In genomic region chr4:155463050-155463449, GRCm38 (mm10) we compare ENCODE assay signal across 24 mouse cellular contexts. TPM values are rescaled to one million over a fixed set of nuclear protein-coding genes. Genes with fewer than 3 reads are reported as not detected.
DNase-seq lines count a peak whose midpoint lies in the region; ATAC-seq and TF ChIP-seq lines count a peak whose summit lies in the region.
"Had no signal": no experiment of that assay in that cellular context is flagged by ENCODE, and none has a peak within 500 bp of the region (broad histone marks: within the 10 kb centered on the region; RNA-seq: fewer than 3 reads in every experiment).

No protein-coding gene starts in this region.

- 47% methylated on average over 13 of the region's 13 CpGs for WGBS in kidney, adult 2 months
- WGBS in kidney, embryonic 14.5 days = 68% methylated on average over 13 of the region's 13 CpGs
- 68% methylated on average over 13 of the region's 13 CpGs for WGBS in kidney, embryonic 15.5 days
- 83% methylated on average over 13 of the region's 13 CpGs for WGBS in midbrain, embryonic 11.5 days
- 82% methylated on average over 13 of the region's 13 CpGs for WGBS in midbrain, embryonic 15.5 days
- 83% methylated on average over 13 of the region's 13 CpGs for WGBS in hindbrain, embryonic 16.5 days

- ATAC-seq in kidney, embryonic 14.5 days (ENCODE audit: low FRiP score, low TSS enrichment) = 0 out of 2 replicates have a peak, but pooled peaks have one; percentile 11
- no peak for ATAC-seq in kidney, embryonic 15.5 days (replicated peaks; ENCODE audit: low FRiP score)
- no peak for ATAC-seq in midbrain, embryonic 11.5 days (ENCODE audit: low FRiP score)
- no peak for ATAC-seq in midbrain, embryonic 15.5 days (replicated peaks)
- no peak for ATAC-seq in hindbrain, embryonic 16.5 days
- ATAC-seq: activated CD4-positive, CD25-positive, alpha-beta regulatory T cell, adult 4 months; forebrain, embryonic 13.5 days; forebrain, embryonic 15.5 days; Patski had no signal

- peak; percentile 54 for DNase-seq in kidney, adult 2 months
- DNase-seq in kidney, postnatal 14 days = no peak
- DNase-seq in midbrain, embryonic 11.5 days (ENCODE audit: low spot score, missing footprints) = peak; percentile 17
- DNase-seq: adrenal gland, adult 8-10 months; adrenal gland, postnatal 14 days; adrenal gland, postnatal 36 days; cerebellum, adult 11-12 months; cerebellum, adult 2 months; cerebellum, adult 9-10 months; cerebellum, postnatal 10 days; cerebellum, postnatal 25 days had no signal

- H3K9ac ChIP-seq in kidney, embryonic 14.5 days (ENCODE audit: low read depth, low read length) = no peak overlapping the region
- no peak overlapping the region for H3K9ac ChIP-seq in kidney, embryonic 15.5 days
- no peak overlapping the region for H3K9ac ChIP-seq in midbrain, embryonic 11.5 days (ENCODE audit: low read length)
- no peak overlapping the region for H3K9ac ChIP-seq in midbrain, embryonic 15.5 days
- no peak overlapping the region for H3K9ac ChIP-seq in hindbrain, embryonic 16.5 days (ENCODE audit: low read depth, low read length)
- H3K9ac ChIP-seq: embryonic facial prominence, embryonic 12.5 days; forebrain, embryonic 13.5 days; forebrain, embryonic 15.5 days had no signal

- H3K9me3 ChIP-seq in kidney, embryonic 14.5 days (ENCODE audit: control insufficient read depth, low read length) = no peaks in the 10 kb centered on the region
- H3K9me3 ChIP-seq in kidney, embryonic 15.5 days (replicated peaks) = no peaks in the 10 kb centered on the region
- no peaks in the 10 kb centered on the region for H3K9me3 ChIP-seq in midbrain, embryonic 11.5 days (ENCODE audit: control insufficient read depth, low read length)
- H3K9me3 ChIP-seq in midbrain, embryonic 15.5 days = no peaks in the 10 kb centered on the region
- no peaks in the 10 kb centered on the region for H3K9me3 ChIP-seq in hindbrain, embryonic 16.5 days (ENCODE audit: control insufficient read depth, low read length)
- H3K9me3 ChIP-seq: embryonic facial prominence, embryonic 10.5 days; embryonic facial prominence, embryonic 12.5 days; forebrain, embryonic 13.5 days; forebrain, embryonic 15.5 days; G1E had no signal

- H3K27me3 ChIP-seq in kidney, adult 2 months (replicated peaks; ENCODE audit: control insufficient read depth, insufficient read depth, low read length) = no peaks in the 10 kb centered on the region
- no peaks in the 10 kb centered on the region for H3K27me3 ChIP-seq in kidney, embryonic 14.5 days (ENCODE audit: control insufficient read depth, insufficient read depth, low read length)
- H3K27me3 ChIP-seq in kidney, embryonic 15.5 days = no peaks in the 10 kb centered on the region
- no peaks in the 10 kb centered on the region for H3K27me3 ChIP-seq in midbrain, embryonic 11.5 days (ENCODE audit: control insufficient read depth, insufficient read depth, low read length)
- H3K27me3 ChIP-seq in midbrain, embryonic 15.5 days (replicated peaks) = no peaks in the 10 kb centered on the region
- no peaks in the 10 kb centered on the region for H3K27me3 ChIP-seq in hindbrain, embryonic 16.5 days (replicated peaks; ENCODE audit: control insufficient read depth, insufficient read depth, low read length)
- H3K27me3 ChIP-seq: forebrain, embryonic 13.5 days; forebrain, embryonic 15.5 days; Patski had no signal

- no peak for TF ChIP-seq CTCF in kidney, adult 2 months (conservative IDR thresholded peaks at IDR 0.05; ENCODE audit: insufficient read depth, insufficient read length, low read depth, low read length)

- H3K4me1 ChIP-seq in kidney, adult 2 months (ENCODE audit: control insufficient read depth, insufficient read depth, low read length) = no peaks in the 10 kb centered on the region
- H3K4me1 ChIP-seq in kidney, embryonic 14.5 days (ENCODE audit: control insufficient read depth, insufficient read depth, low read length) = peaks cover 3% of the 10 kb centered on the region; the same call in 1 of the 2 replicates
- peaks cover 26% of the 10 kb centered on the region for H3K4me1 ChIP-seq in kidney, embryonic 15.5 days
- H3K4me1 ChIP-seq in midbrain, embryonic 11.5 days (ENCODE audit: control insufficient read depth, insufficient read depth, low read length) = no peaks in the 10 kb centered on the region
- no peaks in the 10 kb centered on the region for H3K4me1 ChIP-seq in midbrain, embryonic 15.5 days
- H3K4me1 ChIP-seq in hindbrain, embryonic 16.5 days (ENCODE audit: control insufficient read depth, insufficient read depth, low read depth, low read length) = no peaks in the 10 kb centered on the region
- H3K4me1 ChIP-seq: embryonic facial prominence, embryonic 10.5 days; embryonic facial prominence, embryonic 12.5 days; forebrain, embryonic 13.5 days; forebrain, embryonic 15.5 days had no signal

- H3K4me3 ChIP-seq in kidney, adult 2 months (ENCODE audit: insufficient read depth, low read depth, low read length) = no peak overlapping the region
- H3K4me3 ChIP-seq in kidney, embryonic 14.5 days (ENCODE audit: low read length) = no peak overlapping the region
- no peak overlapping the region for H3K4me3 ChIP-seq in kidney, embryonic 15.5 days (replicated peaks)
- no peak overlapping the region for H3K4me3 ChIP-seq in midbrain, embryonic 11.5 days (ENCODE audit: low read depth, low read length)
- H3K4me3 ChIP-seq in midbrain, embryonic 15.5 days = no peak overlapping the region
- no peak overlapping the region for H3K4me3 ChIP-seq in hindbrain, embryonic 16.5 days (ENCODE audit: low read length)
- H3K4me3 ChIP-seq: embryonic facial prominence, embryonic 10.5 days; embryonic facial prominence, embryonic 12.5 days; forebrain, embryonic 13.5 days; forebrain, embryonic 15.5 days had no signal

- H3K36me3 ChIP-seq in kidney, adult 2 months (ENCODE audit: control insufficient read depth, insufficient read depth, low read length) = no peaks in the 10 kb centered on the region
- no peaks in the 10 kb centered on the region for H3K36me3 ChIP-seq in kidney, embryonic 14.5 days (ENCODE audit: control insufficient read depth, insufficient read depth, low read length)
- H3K36me3 ChIP-seq in kidney, embryonic 15.5 days = no peaks in the 10 kb centered on the region
- H3K36me3 ChIP-seq in midbrain, embryonic 11.5 days (ENCODE audit: control insufficient read depth, insufficient read depth, low read length) = no peaks in the 10 kb centered on the region
- H3K36me3 ChIP-seq in midbrain, embryonic 15.5 days (replicated peaks) = no peaks in the 10 kb centered on the region
- no peaks in the 10 kb centered on the region for H3K36me3 ChIP-seq in hindbrain, embryonic 16.5 days (ENCODE audit: control insufficient read depth, insufficient read depth, low read length)
- H3K36me3 ChIP-seq: embryonic facial prominence, embryonic 10.5 days; embryonic facial prominence, embryonic 12.5 days; forebrain, embryonic 15.5 days; G1E had no signal

- H3K4me2 ChIP-seq in kidney, embryonic 14.5 days (replicated peaks; ENCODE audit: low read depth, low read length) = no peak overlapping the region
- H3K4me2 ChIP-seq in kidney, embryonic 15.5 days = no peak overlapping the region
- H3K4me2 ChIP-seq in midbrain, embryonic 11.5 days = no peak overlapping the region
- H3K4me2 ChIP-seq in midbrain, embryonic 15.5 days = no peak overlapping the region
- H3K4me2 ChIP-seq in hindbrain, embryonic 16.5 days (ENCODE audit: low read length) = no peak overlapping the region
- H3K4me2 ChIP-seq: embryonic facial prominence, embryonic 12.5 days; forebrain, embryonic 13.5 days; forebrain, embryonic 15.5 days had no signal

- no peak for TF ChIP-seq POLR2A in kidney, adult 2 months (IDR thresholded peaks at IDR 0.05; ENCODE audit: low read depth, low read length)

- no peak overlapping the region for H3K27ac ChIP-seq in kidney, adult 2 months (ENCODE audit: insufficient read depth, low read depth, low read length)
- H3K27ac ChIP-seq in kidney, embryonic 14.5 days (ENCODE audit: low read depth, low read length) = no peak overlapping the region
- no peak overlapping the region for H3K27ac ChIP-seq in kidney, embryonic 15.5 days
- no peak overlapping the region for H3K27ac ChIP-seq in midbrain, embryonic 11.5 days (ENCODE audit: low read depth, low read length)
- H3K27ac ChIP-seq in midbrain, embryonic 15.5 days = no peak overlapping the region
- H3K27ac ChIP-seq in hindbrain, embryonic 16.5 days (ENCODE audit: low read depth, low read length) = no peak overlapping the region
- H3K27ac ChIP-seq: embryonic facial prominence, embryonic 10.5 days; embryonic facial prominence, embryonic 12.5 days; forebrain, embryonic 13.5 days; forebrain, embryonic 15.5 days had no signal

RNA-seq across cellular contexts. Expression of gene Tmem52, which starts 5.9 kb away (rescaled TPM):
- 14.7 and 15.7 TPM in 2 replicates for polyA plus RNA-seq in kidney, adult 2 months (2012; rRNA removed)
- 0.44 and 0.57 TPM in 2 replicates for polyA plus RNA-seq in kidney, embryonic 14.5 days (2014; fragmentation: Nextera tagmentation; extraction: Ambion mirVana)
- polyA plus RNA-seq in kidney, embryonic 15.5 days (2015; fragmentation: Nextera tagmentation; extraction: Ambion mirVana) = 1.0 and 1.1 TPM in 2 replicates
- not detected in 2 replicates for polyA plus RNA-seq in midbrain, embryonic 11.5 days (2014; fragmentation: Nextera tagmentation; extraction: Ambion mirVana)
- 0.44 TPM in 1 of 2 replicates, not detected in the other for polyA plus RNA-seq in midbrain, embryonic 15.5 days (2015; fragmentation: Nextera tagmentation; extraction: Ambion mirVana)
- 0.34 TPM in 1 of 2 replicates, not detected in the other for polyA plus RNA-seq in hindbrain, embryonic 16.5 days (2015; fragmentation: Nextera tagmentation; extraction: Ambion mirVana)
- polyA plus RNA-seq: activated CD4-positive, CD25-positive, alpha-beta regulatory T cell, adult 4 months; C2C12; embryonic facial prominence, embryonic 10.5 days; embryonic facial prominence, embryonic 12.5 days; forebrain, embryonic 11.5 days; G1E had no signal

RNA-seq across cellular contexts. Expression of gene Gnb1, which starts 28.1 kb away (rescaled TPM):
- 399 and 462 TPM in 2 replicates for polyA plus RNA-seq in kidney, adult 2 months (2012; rRNA removed)
- polyA plus RNA-seq in kidney, embryonic 14.5 days (2014; fragmentation: Nextera tagmentation; extraction: Ambion mirVana) = 493 and 553 TPM in 2 replicates
- 476 and 488 TPM in 2 replicates for polyA plus RNA-seq in kidney, embryonic 15.5 days (2015; fragmentation: Nextera tagmentation; extraction: Ambion mirVana)
- 771 and 811 TPM in 2 replicates for polyA plus RNA-seq in midbrain, embryonic 11.5 days (2014; fragmentation: Nextera tagmentation; extraction: Ambion mirVana)
- polyA plus RNA-seq in midbrain, embryonic 15.5 days (2015; fragmentation: Nextera tagmentation; extraction: Ambion mirVana) = 1,179 and 1,183 TPM in 2 replicates
- 1,017 and 1,097 TPM in 2 replicates for polyA plus RNA-seq in hindbrain, embryonic 16.5 days (2015; fragmentation: Nextera tagmentation; extraction: Ambion mirVana)

RNA-seq across cellular contexts. Expression of gene Cfap74, which starts 54.1 kb away (rescaled TPM):
- polyA plus RNA-seq in kidney, adult 2 months (2012; rRNA removed) = 0.27 and 0.42 TPM in 2 replicates
- 2.2 and 2.3 TPM in 2 replicates for polyA plus RNA-seq in kidney, embryonic 14.5 days (2014; fragmentation: Nextera tagmentation; extraction: Ambion mirVana)
- 1.8 and 2.3 TPM in 2 replicates for polyA plus RNA-seq in kidney, embryonic 15.5 days (2015; fragmentation: Nextera tagmentation; extraction: Ambion mirVana)
- polyA plus RNA-seq in midbrain, embryonic 11.5 days (2014; fragmentation: Nextera tagmentation; extraction: Ambion mirVana) = 6.3 and 6.5 TPM in 2 replicates
- 4.5 and 5.3 TPM in 2 replicates for polyA plus RNA-seq in midbrain, embryonic 15.5 days (2015; fragmentation: Nextera tagmentation; extraction: Ambion mirVana)
- polyA plus RNA-seq in hindbrain, embryonic 16.5 days (2015; fragmentation: Nextera tagmentation; extraction: Ambion mirVana) = 4.5 and 5.0 TPM in 2 replicates
- polyA plus RNA-seq: G1E had no signal
